Mouse (Mus musculus): ENCODE results near the gene Hif1an. TPM values are rescaled to one million over a fixed set of nuclear protein-coding genes. Genes with fewer than 3 reads are reported as not detected.

Hif1an gene
- total RNA-seq, 2 experiments from 2014 or later: 27.9 to 28.7 TPM

GRCm38 (mm10) chr19:44564006-44564405 is 1.4 kb downstream of the Hif1an start:
- DNase-seq: no peak

GRCm38 (mm10) chr19:44567763-44568162 is 5.1 kb downstream of the Hif1an start:
- DNase-seq: no peak

- DNase-seq: no peak
These were observed 13.6 kb downstream of the Hif1an start for GRCm38 (mm10) chr19:44576275-44576674.

- DNase-seq: no peak
These were observed 15.4 kb downstream of the Hif1an start for GRCm38 (mm10) chr19:44578038-44578437.

GRCm38 (mm10) chr19:44582103-44582502 is 19.5 kb downstream of the Hif1an start:
- no peak for DNase-seq

- DNase-seq: peak; percentile 93 to 95
These were observed 20.1 kb downstream of the Hif1an start for GRCm38 (mm10) chr19:44582638-44583309.

GRCm38 (mm10) chr19:44588036-44588435 is 25.4 kb downstream of the Hif1an start:
- DNase-seq: no peak

- no peak for DNase-seq
These were observed 27.1 kb downstream of the Hif1an start for GRCm38 (mm10) chr19:44589591-44590223.

- no peak for DNase-seq
These were observed 28.3 kb downstream of the Hif1an start for GRCm38 (mm10) chr19:44590992-44591391.

GRCm38 (mm10) chr19:44591638-44592037 is 29.0 kb downstream of the Hif1an start:
- DNase-seq: no peak

- no peak for DNase-seq
These were observed 31.5 kb downstream of the Hif1an start for GRCm38 (mm10) chr19:44594180-44594579.

- no peak for DNase-seq
These were observed 55.5 kb downstream of the Hif1an start for GRCm38 (mm10) chr19:44618166-44618565.

Other genes with a start within 250 kb of the Hif1an start
- 1 to 10 TPM; 5.1 to 8.5 TPM for gene Scd4, start 229.8 kb upstream of the Hif1an start, total RNA-seq (2021)
- 1,000 to 10,000 TPM; 2,304 to 4,221 TPM for gene Scd1, start 155.0 kb upstream of the Hif1an start, total RNA-seq (2021)
- gene Wnt8b, start 69.4 kb upstream of the Hif1an start, total RNA-seq (2021): under 1 TPM; 0.13 to 0.20 TPM
- 1 to 10 TPM; 4.0 to 4.9 TPM for gene Sec31b, start 17.0 kb upstream of the Hif1an start, total RNA-seq (2021)
- gene Gm20538, start 10.0 kb upstream of the Hif1an start, total RNA-seq (2021): not detected
- gene Ndufb8, start 7.4 kb upstream of the Hif1an start, total RNA-seq (2021): 100 to 1,000 TPM; 628 to 645 TPM
- gene Pax2, start 193.2 kb downstream of the Hif1an start, total RNA-seq (2021): not detected